Mouse (Mus musculus): ENCODE measurements around the gene Foxj2. TPM values are rescaled to one million over a fixed set of nuclear protein-coding genes. Genes with fewer than 3 reads are reported as not detected.

Foxj2 gene
- polyA plus RNA-seq, 1 experiment from 2014 or later, result 8.5 TPM

DNA sequence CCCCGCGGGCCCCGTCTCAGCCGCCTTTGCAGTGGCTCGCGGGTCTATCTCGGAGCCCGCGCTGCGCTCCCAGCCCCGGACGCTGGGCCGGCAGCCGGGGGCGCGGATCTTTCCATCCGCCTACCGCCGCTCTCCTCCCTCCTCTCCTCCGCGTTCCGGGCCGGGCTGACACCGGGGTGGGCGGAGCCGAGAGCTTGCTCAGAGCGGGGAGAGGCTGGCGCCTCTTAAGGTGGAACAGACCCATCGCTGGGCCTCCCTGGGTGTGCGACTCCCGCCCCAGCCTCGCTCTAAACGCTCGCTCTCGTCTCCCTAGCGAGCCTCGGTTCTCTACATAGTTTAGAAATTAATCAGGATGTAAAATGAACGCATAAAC, 8.4 kb upstream of the Foxj2 start:
- Histone ChIP-seq H3K27me3 (replicated peaks; ENCODE audit: control insufficient read depth, insufficient read depth, low read length) (no peaks in the 10 kb centered on the region), H3K27ac (ENCODE audit: low read length) (peak overlapping the region; percentile 99), H3K4me2 (ENCODE audit: low read length) (peak overlapping the region; percentile 60), H3K36me3 (ENCODE audit: control insufficient read depth, insufficient read depth) (no peaks in the 10 kb centered on the region), H3K9me3 (ENCODE audit: control insufficient read depth, low read length) (no peaks in the 10 kb centered on the region), H3K9ac (replicated peaks; ENCODE audit: low read depth, low read length) (peak overlapping the region; percentile 73), H3K4me1 (replicated peaks; ENCODE audit: control insufficient read depth, insufficient read depth, low read length) (peaks cover 8% of the 10 kb centered on the region), H3K4me3 (replicated peaks; ENCODE audit: low read length) (peak overlapping the region; percentile 82)
- 0% methylated on average over 30 of the region's 38 CpGs for WGBS
- ATAC-seq, result peak; percentile 93

DNA sequence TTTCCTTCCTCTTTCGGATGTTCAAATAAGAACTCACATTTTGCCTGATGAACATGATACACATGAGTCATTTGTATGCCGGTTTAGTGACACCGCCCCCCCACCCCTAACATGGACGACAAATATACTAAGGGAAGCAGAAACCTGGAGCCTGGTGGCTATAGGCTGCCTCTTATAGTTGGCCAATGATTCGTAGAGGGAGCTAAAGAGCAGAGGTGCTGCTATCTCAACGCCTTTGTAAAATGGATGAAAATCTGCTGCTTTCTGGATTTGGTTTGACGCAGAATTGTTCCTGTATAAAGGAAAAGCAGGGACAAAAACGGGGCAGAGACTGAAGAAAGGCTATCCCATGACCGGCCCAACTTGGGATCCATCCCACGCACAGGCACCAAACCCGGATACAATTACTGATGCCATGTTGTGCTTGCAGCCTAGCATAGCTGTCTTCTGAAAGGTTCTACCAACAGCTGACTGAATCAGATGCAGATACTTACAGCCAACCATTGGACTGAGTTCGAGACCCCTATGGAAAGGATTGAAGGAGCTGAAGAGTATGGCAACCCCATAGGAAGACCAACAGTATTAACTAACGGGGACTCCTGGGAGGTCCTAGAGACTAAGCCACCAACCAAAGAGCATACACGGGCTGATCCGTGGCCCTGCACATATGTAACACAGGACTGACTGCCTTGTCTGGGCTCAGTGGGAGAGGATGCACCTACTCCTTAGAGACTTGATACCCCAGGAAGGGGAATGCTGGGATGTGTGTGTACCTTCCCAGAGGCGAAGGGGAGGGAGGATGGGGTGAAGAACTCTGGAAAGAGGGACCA, 7.7 kb upstream of the Foxj2 start:
- peaks cover 8% of the 10 kb centered on the region for H3K4me1 ChIP-seq (replicated peaks; ENCODE audit: control insufficient read depth, insufficient read depth, low read length)
- 24% methylated on average over 16 of the region's 16 CpGs for WGBS
- no peaks in the 10 kb centered on the region for H3K27me3 ChIP-seq (replicated peaks; ENCODE audit: control insufficient read depth, insufficient read depth, low read length)
- H3K4me3 ChIP-seq (replicated peaks; ENCODE audit: low read length), result peak overlapping the region; percentile 82
- ATAC-seq, result no peak; the same call in 1 of the 2 replicates
- H3K36me3 ChIP-seq (ENCODE audit: control insufficient read depth, insufficient read depth), result no peaks in the 10 kb centered on the region
- H3K4me2 ChIP-seq (ENCODE audit: low read length), result peak overlapping the region; percentile 60
- peak overlapping the region; percentile 2; the same call in 1 of the 2 replicates for H3K9ac ChIP-seq (replicated peaks; ENCODE audit: low read depth, low read length)
- H3K27ac ChIP-seq (ENCODE audit: low read length), result peak overlapping the region; percentile 99
- H3K9me3 ChIP-seq (ENCODE audit: control insufficient read depth, low read length), result no peaks in the 10 kb centered on the region

DNA sequence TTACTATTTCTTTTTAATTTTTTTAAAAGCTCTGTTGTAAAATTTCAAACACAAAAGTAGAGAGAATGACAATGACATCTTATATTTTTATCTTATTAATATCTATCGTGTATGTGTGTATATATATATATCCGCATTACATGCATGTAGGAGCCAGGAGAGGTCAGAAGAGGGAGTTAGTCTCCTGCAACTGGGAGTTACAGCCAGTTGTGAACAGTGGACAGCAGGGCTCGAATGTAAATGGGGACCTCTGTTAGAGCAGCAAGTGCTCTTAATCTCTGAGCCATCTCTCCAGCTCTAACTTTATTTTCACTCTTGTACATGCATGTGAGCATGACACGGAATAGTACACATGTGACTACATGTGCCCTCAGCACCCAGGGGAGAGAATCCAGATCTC, 7.0 kb upstream of the Foxj2 start:
- Histone ChIP-seq H3K4me2 (ENCODE audit: low read length) (no peak overlapping the region), H3K36me3 (ENCODE audit: control insufficient read depth, insufficient read depth) (no peaks in the 10 kb centered on the region), H3K27ac (ENCODE audit: low read length) (no peak overlapping the region), H3K9me3 (ENCODE audit: control insufficient read depth, low read length) (no peaks in the 10 kb centered on the region), H3K9ac (replicated peaks; ENCODE audit: low read depth, low read length) (no peak overlapping the region), H3K4me3 (replicated peaks; ENCODE audit: low read length) (no peak overlapping the region), H3K4me1 (replicated peaks; ENCODE audit: control insufficient read depth, insufficient read depth, low read length) (peaks cover 8% of the 10 kb centered on the region), H3K27me3 (replicated peaks; ENCODE audit: control insufficient read depth, insufficient read depth, low read length) (no peaks in the 10 kb centered on the region)
- 91% methylated on average over 4 of the region's 4 CpGs for WGBS
- no peak for ATAC-seq

DNA sequence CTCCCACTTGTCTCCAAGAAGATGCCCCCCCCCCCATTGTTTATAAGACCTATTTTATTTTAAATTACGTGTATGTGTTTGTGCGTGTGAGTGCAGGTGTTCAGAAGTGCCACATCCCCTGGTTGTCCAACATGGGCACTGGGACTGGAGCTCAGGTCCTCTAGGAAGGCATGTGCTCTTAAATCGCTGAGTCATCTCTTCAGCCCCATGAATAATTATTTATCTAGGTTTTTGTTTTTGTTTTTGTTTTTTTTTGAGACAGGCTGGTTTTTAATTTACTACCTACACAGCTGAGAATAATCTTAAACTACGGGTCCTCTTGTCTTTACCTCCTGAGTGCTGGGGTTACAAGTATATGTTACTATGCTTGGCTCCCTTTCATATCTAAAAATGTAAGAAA, 6.1 kb upstream of the Foxj2 start:
- ATAC-seq, result no peak
- H3K4me3 ChIP-seq (replicated peaks; ENCODE audit: low read length), result no peak overlapping the region
- 79% methylated on average over 4 of the region's 4 CpGs for WGBS

DNA sequence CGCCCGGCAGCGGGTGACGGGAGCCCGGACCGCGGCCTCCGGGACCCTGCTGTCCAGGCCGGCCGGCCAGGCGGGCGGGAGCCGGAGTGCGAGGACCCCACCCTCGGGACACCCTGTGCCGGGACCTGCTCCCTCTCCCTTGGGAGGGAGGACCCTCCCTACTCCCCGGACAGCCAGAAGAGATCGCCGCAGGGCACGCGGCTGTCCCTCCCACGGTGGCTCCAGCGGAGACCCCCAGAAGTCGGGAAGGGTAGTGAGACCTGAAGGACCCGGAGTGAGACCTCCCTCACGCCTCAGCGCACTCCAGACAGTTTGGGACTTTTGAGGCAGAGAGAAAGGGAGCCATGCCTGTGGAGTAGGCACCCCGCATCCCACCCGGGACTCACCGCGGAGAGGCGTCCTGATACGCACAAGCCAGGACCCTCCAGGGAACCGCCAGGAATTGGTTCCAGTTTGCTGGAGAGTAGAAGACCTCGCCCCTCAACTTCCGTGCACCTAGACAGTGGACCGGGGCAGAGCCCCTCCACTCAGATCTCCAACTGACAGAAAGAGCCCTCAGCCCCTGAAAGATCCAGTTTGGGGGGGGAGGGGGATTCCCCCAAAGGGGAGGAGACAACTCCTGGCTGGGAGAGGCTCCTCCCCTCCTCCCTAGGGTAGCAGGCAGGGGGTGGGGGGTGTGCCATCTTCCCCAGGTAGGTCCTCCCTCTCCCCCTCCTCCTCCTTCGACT, 521 bp downstream of the Foxj2 start:
- H3K4me1 ChIP-seq (replicated peaks; ENCODE audit: control insufficient read depth, insufficient read depth, low read length), result peaks cover 24% of the 10 kb centered on the region
- peak overlapping the region; percentile 93 for H3K9ac ChIP-seq (replicated peaks; ENCODE audit: low read depth, low read length)
- no peaks in the 10 kb centered on the region for H3K36me3 ChIP-seq (ENCODE audit: control insufficient read depth, insufficient read depth)
- H3K27ac ChIP-seq (ENCODE audit: low read length), result peak overlapping the region; percentile 31
- H3K9me3 ChIP-seq (ENCODE audit: control insufficient read depth, low read length), result no peaks in the 10 kb centered on the region
- H3K4me3 ChIP-seq (replicated peaks; ENCODE audit: low read length), result peak overlapping the region; percentile 92
- no peaks in the 10 kb centered on the region for H3K27me3 ChIP-seq (replicated peaks; ENCODE audit: control insufficient read depth, insufficient read depth, low read length)
- H3K4me2 ChIP-seq (ENCODE audit: low read length), result peak overlapping the region; percentile 86
- peak; percentile 62 for ATAC-seq
- WGBS, result under 1% methylated on average over 38 of the region's 38 CpGs

More for the DNA sequence above, 6.1 kb upstream of the Foxj2 start:
- Histone ChIP-seq H3K4me2 (ENCODE audit: low read length) (no peak overlapping the region), H3K9ac (replicated peaks; ENCODE audit: low read depth, low read length) (no peak overlapping the region), H3K27ac (ENCODE audit: low read length) (no peak overlapping the region), H3K36me3 (ENCODE audit: control insufficient read depth, insufficient read depth) (no peaks in the 10 kb centered on the region), H3K4me1 (replicated peaks; ENCODE audit: control insufficient read depth, insufficient read depth, low read length) (peaks cover 8% of the 10 kb centered on the region), H3K9me3 (ENCODE audit: control insufficient read depth, low read length) (no peaks in the 10 kb centered on the region), H3K27me3 (replicated peaks; ENCODE audit: control insufficient read depth, insufficient read depth, low read length) (no peaks in the 10 kb centered on the region)

DNA sequence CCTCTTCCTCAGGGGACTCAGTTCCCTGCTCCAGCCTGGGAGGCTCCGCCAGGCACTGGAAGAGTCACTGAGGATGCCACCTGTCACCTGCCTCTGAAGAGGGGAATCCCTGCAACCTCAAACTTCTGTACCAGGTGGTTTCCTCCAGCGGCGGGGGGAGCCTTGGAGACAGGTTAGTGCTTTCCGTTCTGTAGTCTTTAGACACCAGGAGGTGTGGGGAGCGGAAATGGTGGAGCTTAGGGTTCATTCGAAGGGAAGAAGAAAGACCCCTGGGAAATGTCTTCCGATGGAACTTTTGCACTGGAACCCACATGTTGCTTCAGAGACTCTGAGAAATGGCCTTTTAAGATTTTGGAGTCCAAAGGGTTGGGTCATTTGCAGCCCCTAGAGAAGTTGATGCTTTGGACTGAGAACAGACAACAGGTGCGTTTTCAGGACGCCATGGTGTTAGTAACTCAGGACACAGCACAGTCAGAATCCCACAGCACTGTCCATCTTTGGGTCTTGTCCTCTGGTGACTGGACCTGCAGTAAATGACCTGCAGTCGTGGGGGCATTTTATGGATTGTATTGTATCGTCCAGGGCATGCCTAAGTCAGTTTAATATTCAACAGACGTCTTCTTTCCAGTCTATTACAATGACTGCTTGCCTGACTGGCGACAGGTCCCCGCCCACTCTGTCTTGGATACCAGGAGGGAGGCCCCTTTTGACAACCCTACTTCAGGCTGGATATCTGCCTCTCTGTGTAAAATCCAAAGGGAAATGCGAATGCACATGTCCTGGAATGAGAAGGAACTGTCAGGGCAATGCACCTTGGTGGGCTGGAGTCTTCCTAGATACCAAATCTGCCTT, 1.3 kb downstream of the Foxj2 start:
- Histone ChIP-seq H3K4me1 (replicated peaks; ENCODE audit: control insufficient read depth, insufficient read depth, low read length) (peaks cover 30% of the 10 kb centered on the region), H3K9ac (replicated peaks; ENCODE audit: low read depth, low read length) (peak overlapping the region; percentile 93), H3K9me3 (ENCODE audit: control insufficient read depth, low read length) (no peaks in the 10 kb centered on the region), H3K36me3 (ENCODE audit: control insufficient read depth, insufficient read depth) (no peaks in the 10 kb centered on the region), H3K27ac (ENCODE audit: low read length) (no peak overlapping the region), H3K27me3 (replicated peaks; ENCODE audit: control insufficient read depth, insufficient read depth, low read length) (no peaks in the 10 kb centered on the region), H3K4me3 (replicated peaks; ENCODE audit: low read length) (peak overlapping the region; percentile 92), H3K4me2 (ENCODE audit: low read length) (peak overlapping the region; percentile 86)
- WGBS, result 17% methylated on average over 15 of the region's 15 CpGs
- no peak for ATAC-seq

DNA sequence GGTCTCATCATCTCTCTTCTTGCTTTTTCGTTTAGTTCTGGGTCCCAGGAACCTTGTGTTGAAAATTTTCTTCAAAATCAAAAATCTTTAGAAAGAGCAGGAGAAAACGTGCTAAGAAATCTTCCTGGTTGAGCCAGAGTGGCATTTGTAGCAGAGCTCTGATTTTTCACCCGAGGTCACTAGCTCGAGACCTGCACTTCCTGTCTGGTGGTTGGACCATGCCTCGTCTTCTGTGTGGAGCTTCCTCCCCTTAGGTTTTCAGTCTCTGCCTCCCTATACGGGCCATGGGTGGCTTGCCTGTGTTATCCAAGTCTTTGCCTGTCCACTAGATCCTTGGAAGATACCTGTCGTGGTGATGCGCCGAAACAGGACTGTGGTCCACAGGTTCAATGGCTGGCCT, 2.1 kb downstream of the Foxj2 start:
- Histone ChIP-seq H3K36me3 (ENCODE audit: control insufficient read depth, insufficient read depth) (no peaks in the 10 kb centered on the region), H3K27me3 (replicated peaks; ENCODE audit: control insufficient read depth, insufficient read depth, low read length) (no peaks in the 10 kb centered on the region), H3K4me1 (replicated peaks; ENCODE audit: control insufficient read depth, insufficient read depth, low read length) (peaks cover 37% of the 10 kb centered on the region), H3K9me3 (ENCODE audit: control insufficient read depth, low read length) (no peaks in the 10 kb centered on the region), H3K27ac (ENCODE audit: low read length) (no peak overlapping the region), H3K4me3 (replicated peaks; ENCODE audit: low read length) (no peak overlapping the region), H3K9ac (replicated peaks; ENCODE audit: low read depth, low read length) (no peak overlapping the region), H3K4me2 (ENCODE audit: low read length) (peak overlapping the region; percentile 86)
- 82% methylated on average over 9 of the region's 9 CpGs for WGBS
- no peak for ATAC-seq

DNA sequence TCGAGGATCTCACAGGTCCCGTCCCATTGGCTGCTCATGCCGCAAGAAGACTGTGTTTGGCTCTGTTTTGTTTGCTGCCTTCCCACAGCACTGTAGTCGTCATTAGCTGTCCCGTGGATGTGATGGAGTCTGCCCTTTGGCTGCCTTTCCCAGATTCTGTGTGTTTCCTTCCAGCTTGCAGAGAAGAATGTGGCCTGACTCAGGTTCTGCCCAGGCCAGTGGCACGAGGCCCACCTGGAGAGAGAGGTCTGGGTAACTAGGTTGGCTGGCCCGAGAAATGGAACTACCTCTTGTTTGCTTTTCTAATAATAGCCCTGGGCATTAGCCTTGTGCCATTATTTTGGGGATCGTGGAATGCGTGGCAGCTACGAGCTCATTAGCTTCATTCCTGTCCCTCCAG, 4.4 kb downstream of the Foxj2 start:
- WGBS, result 51% methylated on average over 10 of the region's 10 CpGs
- no peak overlapping the region for H3K4me2 ChIP-seq (ENCODE audit: low read length)
- peaks cover 37% of the 10 kb centered on the region for H3K4me1 ChIP-seq (replicated peaks; ENCODE audit: control insufficient read depth, insufficient read depth, low read length)

DNA sequence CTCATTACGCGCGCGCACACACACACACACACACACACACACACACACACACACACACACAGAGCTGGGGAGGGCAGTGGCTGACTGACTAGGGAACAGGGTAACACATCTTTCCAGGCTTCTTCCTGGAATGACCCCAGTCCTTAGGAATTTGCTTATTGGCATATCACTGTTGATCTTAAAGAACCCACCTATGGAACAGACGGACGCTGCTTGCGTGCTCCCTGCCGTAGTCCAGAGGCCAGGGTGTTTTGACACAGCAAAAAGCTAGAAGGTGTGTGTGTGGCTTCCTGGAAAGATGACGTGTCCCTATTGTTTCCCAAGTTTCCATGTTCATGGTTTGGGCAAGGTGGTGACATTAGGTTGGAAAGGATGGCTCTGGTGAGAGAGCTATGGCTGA, 5.5 kb downstream of the Foxj2 start:
- Histone ChIP-seq H3K4me2 (ENCODE audit: low read length) (no peak overlapping the region), H3K9ac (replicated peaks; ENCODE audit: low read depth, low read length) (no peak overlapping the region), H3K9me3 (ENCODE audit: control insufficient read depth, low read length) (no peaks in the 10 kb centered on the region), H3K36me3 (ENCODE audit: control insufficient read depth, insufficient read depth) (0 out of 2 replicates have a peak, but pooled peaks cover 2% of the 10 kb centered on the region), H3K4me1 (replicated peaks; ENCODE audit: control insufficient read depth, insufficient read depth, low read length) (peaks cover 35% of the 10 kb centered on the region), H3K27ac (ENCODE audit: low read length) (no peak overlapping the region), H3K27me3 (replicated peaks; ENCODE audit: control insufficient read depth, insufficient read depth, low read length) (no peaks in the 10 kb centered on the region), H3K4me3 (replicated peaks; ENCODE audit: low read length) (no peak overlapping the region)
- ATAC-seq, result no peak
- 94% methylated on average over 9 of the region's 9 CpGs for WGBS

More for the DNA sequence above, 4.4 kb downstream of the Foxj2 start:
- Histone ChIP-seq H3K27me3 (replicated peaks; ENCODE audit: control insufficient read depth, insufficient read depth, low read length) (no peaks in the 10 kb centered on the region), H3K9ac (replicated peaks; ENCODE audit: low read depth, low read length) (no peak overlapping the region), H3K9me3 (ENCODE audit: control insufficient read depth, low read length) (no peaks in the 10 kb centered on the region), H3K36me3 (ENCODE audit: control insufficient read depth, insufficient read depth) (no peaks in the 10 kb centered on the region), H3K4me3 (replicated peaks; ENCODE audit: low read length) (no peak overlapping the region), H3K27ac (ENCODE audit: low read length) (no peak overlapping the region)
- ATAC-seq, result no peak

Measured in forebrain, embryonic 16.5 days (tissue).